Mouse (Mus musculus): ENCODE results near the gene Gfer. TPM values are rescaled to one million over a fixed set of nuclear protein-coding genes. Genes with fewer than 3 reads are reported as not detected.

Gene Gfer
- polyA plus RNA-seq, 1 experiment from 2014 or later = 35.2 TPM

- H3K9me3 ChIP-seq (ENCODE audit: control insufficient read depth, low read length) = no peaks in the 10 kb centered on the region
- H3K36me3 ChIP-seq (replicated peaks; ENCODE audit: control insufficient read depth, insufficient read depth) = peaks cover 36% of the 10 kb centered on the region
- no peak within 1 kb of the TSS for H3K27ac ChIP-seq
- H3K4me3 ChIP-seq (replicated peaks; ENCODE audit: low read length) = peak within 1 kb of the TSS; percentile 78
- H3K9ac ChIP-seq = peak within 1 kb of the TSS; percentile 90
- H3K4me1 ChIP-seq (replicated peaks; ENCODE audit: control insufficient read depth, insufficient read depth, low read length) = peaks cover 18% of the 10 kb centered on the region
- H3K4me2 ChIP-seq (replicated peaks) = peak within 1 kb of the TSS; percentile 96
- WGBS = 85% methylated on average over 4 of the region's 4 CpGs
- ATAC-seq (ENCODE audit: low FRiP score) (no peak), DNase-seq (ENCODE audit: low spot score) (no peak)
- H3K27me3 ChIP-seq (ENCODE audit: control insufficient read depth, insufficient read depth, low read length) = no peaks in the 10 kb centered on the region
Measured at GRCm38 (mm10) chr17:24717943-24718342, 22.0 kb upstream of the Gfer start, which contains the start of the genes Rnf151 and Rps2. TSS of gene Rnf151 (minus strand) at chr17:24718063. TSS of gene Rps2 (plus strand) at chr17:24718116.

GRCm38 (mm10) chr17:24716166-24716682 is 20.3 kb upstream of the Gfer start:
- Histone ChIP-seq H3K36me3 (replicated peaks; ENCODE audit: control insufficient read depth, insufficient read depth) (peaks cover 23% of the 10 kb centered on the region), H3K9ac (no peak overlapping the region), H3K4me3 (replicated peaks; ENCODE audit: low read length) (no peak overlapping the region), H3K9me3 (ENCODE audit: control insufficient read depth, low read length) (no peaks in the 10 kb centered on the region), H3K27ac (no peak overlapping the region), H3K27me3 (ENCODE audit: control insufficient read depth, insufficient read depth, low read length) (no peaks in the 10 kb centered on the region), H3K4me2 (replicated peaks) (no peak overlapping the region), H3K4me1 (replicated peaks; ENCODE audit: control insufficient read depth, insufficient read depth, low read length) (peaks cover 2% of the 10 kb centered on the region; the same call in 1 of the 2 replicates)
- DNase-seq (ENCODE audit: low spot score) (no peak), ATAC-seq (ENCODE audit: low FRiP score) (no peak)
- WGBS = 94% methylated on average over 15 of the region's 15 CpGs

- no peak overlapping the region for H3K4me3 ChIP-seq (replicated peaks; ENCODE audit: low read length)
- DNase-seq (ENCODE audit: low spot score) = no peak
- H3K4me2 ChIP-seq (replicated peaks) = no peak overlapping the region
- no peak overlapping the region for H3K9ac ChIP-seq
- peaks cover 21% of the 10 kb centered on the region; the same call in 1 of the 2 replicates for H3K36me3 ChIP-seq (replicated peaks; ENCODE audit: control insufficient read depth, insufficient read depth)
- no peaks in the 10 kb centered on the region for H3K9me3 ChIP-seq (ENCODE audit: control insufficient read depth, low read length)
- H3K4me1 ChIP-seq (replicated peaks; ENCODE audit: control insufficient read depth, insufficient read depth, low read length) = no peaks in the 10 kb centered on the region; the same call in 1 of the 2 replicates
- H3K27me3 ChIP-seq (ENCODE audit: control insufficient read depth, insufficient read depth, low read length) = no peaks in the 10 kb centered on the region
- 75% methylated on average over 6 of the region's 6 CpGs for WGBS
- H3K27ac ChIP-seq = no peak overlapping the region
- no peak for ATAC-seq (ENCODE audit: low FRiP score)
Measured at GRCm38 (mm10) chr17:24715556-24715955, 19.6 kb upstream of the Gfer start.

GRCm38 (mm10) chr17:24708646-24709045 is 12.7 kb upstream of the Gfer start:
- 36% methylated on average over 2 of the region's 2 CpGs for WGBS
- no peak overlapping the region for H3K4me3 ChIP-seq (replicated peaks; ENCODE audit: low read length)
- H3K9ac ChIP-seq = no peak overlapping the region
- ATAC-seq (ENCODE audit: low FRiP score) = no peak
- H3K4me1 ChIP-seq (replicated peaks; ENCODE audit: control insufficient read depth, insufficient read depth, low read length) = peaks cover 17% of the 10 kb centered on the region
- peaks cover 14% of the 10 kb centered on the region for H3K36me3 ChIP-seq (replicated peaks; ENCODE audit: control insufficient read depth, insufficient read depth)
- DNase-seq (ENCODE audit: low spot score) = no peak
- H3K27ac ChIP-seq = no peak overlapping the region
- H3K9me3 ChIP-seq (ENCODE audit: control insufficient read depth, low read length) = no peaks in the 10 kb centered on the region
- no peaks in the 10 kb centered on the region for H3K27me3 ChIP-seq (ENCODE audit: control insufficient read depth, insufficient read depth, low read length)
- 0 out of 2 replicates have a peak overlapping the region, but pooled peaks have one; percentile 79 for H3K4me2 ChIP-seq (replicated peaks)

- ATAC-seq (ENCODE audit: low FRiP score) = peak; percentile 38; the same call in 1 of the 2 replicates
- Histone ChIP-seq H3K9me3 (ENCODE audit: control insufficient read depth, low read length) (no peaks in the 10 kb centered on the region), H3K4me2 (replicated peaks) (peak overlapping the region; percentile 79), H3K4me1 (replicated peaks; ENCODE audit: control insufficient read depth, insufficient read depth, low read length) (peaks cover 17% of the 10 kb centered on the region), H3K9ac (peak overlapping the region; percentile 79), H3K4me3 (replicated peaks; ENCODE audit: low read length) (peak overlapping the region; percentile 84), H3K27ac (peak overlapping the region; percentile 86), H3K36me3 (replicated peaks; ENCODE audit: control insufficient read depth, insufficient read depth) (peaks cover 20% of the 10 kb centered on the region), H3K27me3 (ENCODE audit: control insufficient read depth, insufficient read depth, low read length) (no peaks in the 10 kb centered on the region)
- DNase-seq (ENCODE audit: low spot score) = no peak
- 6% methylated on average over 24 of the region's 24 CpGs for WGBS
Measured at GRCm38 (mm10) chr17:24707801-24708425, 12.0 kb upstream of the Gfer start.

GRCm38 (mm10) chr17:24706982-24707800 is 11.2 kb upstream of the Gfer start, which contains the start of gene Tbl3:
TSS of gene Tbl3 (minus strand) at chr17:24707660.
- peak; percentile 98 for DNase-seq (ENCODE audit: low spot score)
- peak within 1 kb of the TSS; percentile 84 for H3K4me3 ChIP-seq (replicated peaks; ENCODE audit: low read length)
- peaks cover 26% of the 10 kb centered on the region for H3K36me3 ChIP-seq (replicated peaks; ENCODE audit: control insufficient read depth, insufficient read depth)
- no peaks in the 10 kb centered on the region for H3K27me3 ChIP-seq (ENCODE audit: control insufficient read depth, insufficient read depth, low read length)
- peak within 1 kb of the TSS; percentile 79 for H3K9ac ChIP-seq
- peak; percentile 91 for ATAC-seq (ENCODE audit: low FRiP score)
- WGBS = 5% methylated on average over 32 of the region's 32 CpGs
- peak within 1 kb of the TSS; percentile 86 for H3K27ac ChIP-seq
- H3K4me2 ChIP-seq (replicated peaks) = peak within 1 kb of the TSS; percentile 79
- peaks cover 17% of the 10 kb centered on the region for H3K4me1 ChIP-seq (replicated peaks; ENCODE audit: control insufficient read depth, insufficient read depth, low read length)
- no peaks in the 10 kb centered on the region for H3K9me3 ChIP-seq (ENCODE audit: control insufficient read depth, low read length)

- DNase-seq (ENCODE audit: low spot score) = no peak
- Histone ChIP-seq H3K4me3 (replicated peaks; ENCODE audit: low read length) (no peak overlapping the region), H3K27me3 (ENCODE audit: control insufficient read depth, insufficient read depth, low read length) (no peaks in the 10 kb centered on the region), H3K36me3 (replicated peaks; ENCODE audit: control insufficient read depth, insufficient read depth) (peaks cover 40% of the 10 kb centered on the region), H3K4me2 (replicated peaks) (no peak overlapping the region), H3K4me1 (replicated peaks; ENCODE audit: control insufficient read depth, insufficient read depth, low read length) (peaks cover 17% of the 10 kb centered on the region), H3K9ac (no peak overlapping the region), H3K9me3 (ENCODE audit: control insufficient read depth, low read length) (no peaks in the 10 kb centered on the region), H3K27ac (no peak overlapping the region)
- ATAC-seq (ENCODE audit: low FRiP score) = no peak
- 100% methylated on average over 3 of the region's 3 CpGs for WGBS
Measured at GRCm38 (mm10) chr17:24705821-24706220, 9.9 kb upstream of the Gfer start.

GRCm38 (mm10) chr17:24701251-24701650 is 5.3 kb upstream of the Gfer start:
- peaks cover 58% of the 10 kb centered on the region for H3K36me3 ChIP-seq (replicated peaks; ENCODE audit: control insufficient read depth, insufficient read depth)
- no peaks in the 10 kb centered on the region for H3K27me3 ChIP-seq (ENCODE audit: control insufficient read depth, insufficient read depth, low read length)
- DNase-seq (ENCODE audit: low spot score) (no peak), ATAC-seq (ENCODE audit: low FRiP score) (no peak)
- no peak overlapping the region for H3K4me3 ChIP-seq (replicated peaks; ENCODE audit: low read length)
- no peak overlapping the region for H3K9ac ChIP-seq
- no peak overlapping the region for H3K4me2 ChIP-seq (replicated peaks)
- no peaks in the 10 kb centered on the region for H3K9me3 ChIP-seq (ENCODE audit: control insufficient read depth, low read length)
- peaks cover 12% of the 10 kb centered on the region for H3K4me1 ChIP-seq (replicated peaks; ENCODE audit: control insufficient read depth, insufficient read depth, low read length)
- H3K27ac ChIP-seq = no peak overlapping the region
- WGBS = 90% methylated on average over 9 of the region's 9 CpGs

GRCm38 (mm10) chr17:24699473-24699872 is 3.5 kb upstream of the Gfer start:
- Histone ChIP-seq H3K27ac (no peak overlapping the region), H3K9ac (no peak overlapping the region), H3K9me3 (ENCODE audit: control insufficient read depth, low read length) (no peaks in the 10 kb centered on the region), H3K4me3 (replicated peaks; ENCODE audit: low read length) (no peak overlapping the region), H3K4me2 (replicated peaks) (no peak overlapping the region), H3K4me1 (replicated peaks; ENCODE audit: control insufficient read depth, insufficient read depth, low read length) (peaks cover 16% of the 10 kb centered on the region), H3K36me3 (replicated peaks; ENCODE audit: control insufficient read depth, insufficient read depth) (peaks cover 53% of the 10 kb centered on the region), H3K27me3 (ENCODE audit: control insufficient read depth, insufficient read depth, low read length) (no peaks in the 10 kb centered on the region)
- 88% methylated on average over 2 of the region's 2 CpGs for WGBS
- ATAC-seq (ENCODE audit: low FRiP score) = no peak
- no peak for DNase-seq (ENCODE audit: low spot score)

All from hindbrain, embryonic 14.5 days (tissue).